Comparison of ENCODE assay signal across 8 mouse cellular contexts in genomic region chr5:35680958-35681357, GRCm38 (mm10). TPM values are rescaled to one million over a fixed set of nuclear protein-coding genes. Genes with fewer than 3 reads are reported as not detected.
DNase-seq lines count a peak whose midpoint lies in the region; ATAC-seq and TF ChIP-seq lines count a peak whose summit lies in the region.

No protein-coding gene starts in this region.

- H3K4me3 ChIP-seq in liver, embryonic 14.5 days (ENCODE audit: insufficient read depth in 1 of 2, low read depth in 2 of 2, low read length in 2 of 2) = no peak overlapping the region
- H3K4me3 ChIP-seq in liver, embryonic 11.5 days (ENCODE audit: low read depth, low read length) = no peak overlapping the region
- H3K4me3 ChIP-seq in midbrain, embryonic 13.5 days (replicated peaks) = no peak overlapping the region

- no peak for ATAC-seq in liver, embryonic 14.5 days (ENCODE audit: insufficient read depth)
- ATAC-seq in liver, embryonic 11.5 days (replicated peaks; ENCODE audit: low FRiP score) = no peak
- ATAC-seq in midbrain, embryonic 13.5 days = no peak

- TF ChIP-seq CTCF in liver, embryonic 14.5 days (IDR thresholded peaks at IDR 0.05; ENCODE audit: low read depth) = peak; percentile 38

- WGBS in liver, embryonic 14.5 days (ENCODE audit: insufficient replicate concordance) = 46% methylated on average over 2 of the region's 2 CpGs
- WGBS in liver, embryonic 11.5 days = 54% methylated on average over 2 of the region's 2 CpGs
- whole genome bisulfite sequencing in midbrain, embryonic 13.5 days = 50% methylated on average over 2 of the region's 2 CpGs

- intact Hi-C loops in heart, postnatal 14 days (cut with DNase I) = loop anchor here (1.0 to 5.0 kb wide), 2 partner anchors 86 to 159 kb away; no protein-coding TSS in a partner anchor

- no peak overlapping the region for H3K27ac ChIP-seq in liver, embryonic 14.5 days
- H3K27ac ChIP-seq in liver, embryonic 11.5 days (ENCODE audit: low read depth, low read length) = no peak overlapping the region
- H3K27ac ChIP-seq in midbrain, embryonic 13.5 days = no peak overlapping the region

- peaks cover 19% of the 10 kb centered on the region for H3K27me3 ChIP-seq in liver, embryonic 14.5 days (ENCODE audit: control insufficient read depth, insufficient read depth, low read length)
- peaks cover 37% of the 10 kb centered on the region for H3K27me3 ChIP-seq in liver, embryonic 11.5 days (replicated peaks; ENCODE audit: control insufficient read depth, insufficient read depth, low read length)
- H3K27me3 ChIP-seq in midbrain, embryonic 13.5 days = peaks cover 45% of the 10 kb centered on the region

- H3K4me2 ChIP-seq in liver, embryonic 14.5 days (ENCODE audit: low read depth) = no peak overlapping the region
- H3K4me2 ChIP-seq in liver, embryonic 11.5 days = no peak overlapping the region
- no peak overlapping the region for H3K4me2 ChIP-seq in midbrain, embryonic 13.5 days (replicated peaks)

- H3K9me3 ChIP-seq in liver, embryonic 14.5 days (ENCODE audit: control insufficient read depth, low read length) = no peaks in the 10 kb centered on the region
- H3K9me3 ChIP-seq in liver, embryonic 11.5 days (ENCODE audit: control insufficient read depth, low read length) = no peaks in the 10 kb centered on the region
- H3K9me3 ChIP-seq in midbrain, embryonic 13.5 days = no peaks in the 10 kb centered on the region

- DNase-seq in adrenal gland, postnatal 14 days = peak; percentile 81
- DNase-seq in adrenal gland, adult 18-20 months (ENCODE audit: low spot score in 2 of 2) = no peak
- DNase-seq in liver, embryonic 14.5 days (ENCODE audit: low read depth in 3 of 3, low spot score in 3 of 3) = no peak
- DNase-seq in liver, embryonic 11.5 days (ENCODE audit: low spot score) = no peak
- peak; percentile 63 to 72 for DNase-seq in heart, postnatal 14 days
- DNase-seq in lung, postnatal 10 days = peak; percentile 80
- no peak for DNase-seq in ovary, postnatal 14 days (ENCODE audit: low spot score)

- no peak for TF ChIP-seq EP300 in liver, embryonic 14.5 days (IDR thresholded peaks at IDR 0.05; ENCODE audit: low read depth)

- no peaks in the 10 kb centered on the region for H3K36me3 ChIP-seq in liver, embryonic 14.5 days (replicated peaks; ENCODE audit: control insufficient read depth, insufficient read depth, low read depth)
- no peaks in the 10 kb centered on the region for H3K36me3 ChIP-seq in liver, embryonic 11.5 days (ENCODE audit: control insufficient read depth, insufficient read depth, low read length)
- no peaks in the 10 kb centered on the region for H3K36me3 ChIP-seq in midbrain, embryonic 13.5 days

- no peak overlapping the region for H3K9ac ChIP-seq in liver, embryonic 14.5 days (replicated peaks)
- H3K9ac ChIP-seq in liver, embryonic 11.5 days (ENCODE audit: low read depth, low read length) = no peak overlapping the region
- no peak overlapping the region for H3K9ac ChIP-seq in midbrain, embryonic 13.5 days (replicated peaks)

- peaks cover 0 to 6% of the 10 kb centered on the region in 2 experiments; a peak in 2 of 4 replicates for H3K4me1 ChIP-seq in liver, embryonic 14.5 days (replicated peaks; ENCODE audit: control insufficient read depth in 2 of 2, insufficient read depth in 2 of 2, low read length in 1 of 2)
- H3K4me1 ChIP-seq in liver, embryonic 11.5 days (replicated peaks; ENCODE audit: control insufficient read depth, insufficient read depth, low read length) = peaks cover 2% of the 10 kb centered on the region; the same call in 1 of the 2 replicates
- peaks cover 6% of the 10 kb centered on the region for H3K4me1 ChIP-seq in midbrain, embryonic 13.5 days (replicated peaks)

RNA-seq across cellular contexts. Expression of gene Htra3, which starts 1.4 kb away (rescaled TPM):
- total RNA-seq in adrenal gland, postnatal 14 days (2021) = 49.7 TPM in 2 replicates
- total RNA-seq in adrenal gland, adult 18-20 months (2021) = 10 to 100 TPM; 26.0 to 78.7 TPM
- polyA plus RNA-seq in liver, embryonic 14.5 days (2012; rRNA removed) = 0.46 and 0.80 TPM in 2 replicates
- polyA plus RNA-seq in liver, embryonic 14.5 days (2014; fragmentation: Nextera tagmentation; extraction: Ambion mirVana) = 0.99 and 1.5 TPM in 2 replicates
- 1.7 and 2.3 TPM in 2 replicates for polyA plus RNA-seq in liver, embryonic 11.5 days (2014; fragmentation: Nextera tagmentation; extraction: Ambion mirVana)
- total RNA-seq in heart, postnatal 14 days (2021) = 100 to 1,000 TPM; 108 to 149 TPM
- polyA plus RNA-seq in midbrain, embryonic 13.5 days (2015; fragmentation: Nextera tagmentation; extraction: Ambion mirVana) = 9.3 and 10.4 TPM in 2 replicates

RNA-seq across cellular contexts. Expression of gene Sh3tc1, which starts 58.8 kb away (rescaled TPM):
- 14.9 and 15.0 TPM in 2 replicates for total RNA-seq in adrenal gland, postnatal 14 days (2021)
- 10 to 100 TPM; 25.5 to 26.1 TPM for total RNA-seq in adrenal gland, adult 18-20 months (2021)
- 0.93 and 0.98 TPM in 2 replicates for polyA plus RNA-seq in liver, embryonic 14.5 days (2012; rRNA removed)
- polyA plus RNA-seq in liver, embryonic 14.5 days (2014; fragmentation: Nextera tagmentation; extraction: Ambion mirVana) = 1.5 and 1.8 TPM in 2 replicates
- polyA plus RNA-seq in liver, embryonic 11.5 days (2014; fragmentation: Nextera tagmentation; extraction: Ambion mirVana) = 4.0 and 4.3 TPM in 2 replicates
- 10 to 100 TPM in 1 of 2 experiments, 1 to 10 TPM in 1; 9.8 to 10.6 TPM for total RNA-seq in heart, postnatal 14 days (2021)
- polyA plus RNA-seq in midbrain, embryonic 13.5 days (2015; fragmentation: Nextera tagmentation; extraction: Ambion mirVana) = 2.7 and 3.8 TPM in 2 replicates

Comparison
In these comparisons a context has a peak if more than half of its experiments do, and no peak if none do; other contexts are left out.
1. DNase-seq: peak in adrenal gland, postnatal 14 days (single experiment), heart, postnatal 14 days (2 of 2) and lung, postnatal 10 days (single experiment); none in adrenal gland, adult 18-20 months (0 of 2), liver, embryonic 14.5 days (0 of 3), liver, embryonic 11.5 days (single experiment) and ovary, postnatal 14 days (single experiment).